Mouse (Mus musculus): ENCODE measurements around the gene Opa3. TPM values are rescaled to one million over a fixed set of nuclear protein-coding genes. Genes with fewer than 3 reads are reported as not detected.

Gene Opa3
- polyA plus RNA-seq, 1 experiment: 18.1 TPM

DNA sequence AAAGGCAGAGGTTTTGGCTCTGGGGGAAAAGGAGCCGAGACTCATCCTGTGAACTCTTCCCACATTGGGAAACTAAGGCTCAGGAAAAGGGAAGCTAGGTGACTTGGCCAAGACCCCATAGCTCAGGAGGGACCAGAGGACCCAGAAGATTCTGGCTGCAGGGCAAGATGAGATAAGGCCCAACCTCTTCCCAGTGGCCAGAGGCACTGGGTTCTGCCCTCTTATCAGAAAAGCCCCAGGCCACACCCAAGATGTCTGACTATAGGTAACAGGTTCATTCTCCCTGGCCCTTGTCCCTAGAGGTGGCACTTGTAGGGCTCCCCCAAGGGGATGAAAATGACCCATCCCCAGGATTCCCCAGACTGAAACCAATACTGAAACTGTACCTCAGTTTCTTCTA is 18.7 kb downstream of the Opa3 start:
- no peak for DNase-seq (ENCODE audit: low spot score)

DNA sequence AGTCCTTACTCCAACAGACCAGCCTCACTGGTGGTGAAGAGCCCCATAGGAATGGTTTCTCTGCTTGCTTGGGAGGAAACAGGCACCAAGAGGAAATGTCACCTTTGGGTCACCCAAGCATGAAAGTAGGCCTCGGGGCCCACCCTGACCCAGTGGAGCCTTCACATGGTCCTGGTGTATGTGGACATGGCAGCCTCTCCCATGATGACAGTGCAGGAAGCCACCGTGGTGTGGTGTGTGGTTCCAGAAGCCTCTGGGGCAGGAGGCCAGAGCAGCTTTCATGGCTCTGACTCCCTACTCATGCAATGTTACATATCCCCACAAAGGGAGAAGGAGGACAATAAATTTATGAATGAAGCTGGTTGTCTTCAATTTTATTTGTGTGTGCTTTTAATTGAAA is 19.4 kb downstream of the Opa3 start:
- DNase-seq (ENCODE audit: low spot score): no peak

DNA sequence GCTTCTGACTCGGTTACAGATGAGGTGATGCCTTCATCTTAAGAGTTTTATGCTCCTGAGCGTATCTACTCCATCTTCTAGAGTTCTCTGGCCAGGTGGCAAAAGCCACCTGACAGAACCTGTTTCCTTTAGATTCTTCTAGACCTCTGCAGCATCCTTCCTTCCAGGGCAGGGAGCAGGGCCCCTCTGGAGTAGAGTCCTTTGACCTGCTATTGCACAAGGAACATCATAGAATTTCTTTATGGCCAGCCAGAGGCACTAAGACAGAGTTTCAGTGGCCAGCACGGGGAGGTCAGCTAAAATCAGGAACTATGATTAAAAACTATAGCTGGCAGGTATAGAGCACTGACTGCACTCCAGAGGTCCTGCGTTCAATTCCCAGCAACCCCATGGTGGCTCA is 23.9 kb downstream of the Opa3 start:
- no peak for DNase-seq (ENCODE audit: low spot score)

DNA sequence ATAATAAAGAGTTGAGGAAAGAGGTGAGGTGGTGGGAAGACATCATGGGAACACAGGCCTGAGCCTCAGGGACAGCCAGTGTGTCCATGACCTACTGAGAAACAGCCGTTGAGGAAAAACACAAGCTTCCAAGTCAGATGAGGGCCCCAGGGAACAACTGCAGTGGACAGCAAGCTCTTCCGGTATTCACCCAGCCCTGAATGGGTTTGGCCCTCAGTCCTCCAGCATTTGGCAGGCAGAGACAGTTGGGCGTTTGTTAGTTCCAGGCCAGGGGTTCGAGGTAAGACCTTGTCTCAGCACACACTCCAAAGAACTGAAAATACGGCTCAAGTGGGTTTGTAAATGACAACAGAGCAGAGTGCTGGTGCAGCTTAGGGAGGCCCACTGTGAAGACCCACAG is 25.3 kb downstream of the Opa3 start:
- no peak for DNase-seq (ENCODE audit: low spot score)

DNA sequence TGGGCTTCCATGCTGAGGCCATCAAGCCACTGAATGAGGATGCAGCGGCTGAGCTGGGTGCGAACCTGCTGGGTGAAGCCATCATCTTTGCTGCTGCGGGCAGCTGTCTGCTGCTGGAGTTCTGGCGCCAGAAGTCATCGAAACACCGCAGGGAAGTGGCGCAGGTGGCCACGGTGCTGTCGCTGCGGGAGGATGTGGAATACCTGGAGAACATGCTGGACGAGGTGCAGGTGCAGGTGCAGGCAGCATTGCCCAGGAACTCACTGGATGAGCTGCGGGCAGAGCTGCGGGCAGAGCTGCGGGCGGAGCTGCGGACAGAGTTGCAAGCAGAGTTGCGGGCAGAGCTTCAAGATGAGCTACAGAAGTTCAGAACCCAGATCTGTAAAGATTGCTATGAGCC is 27.3 kb downstream of the Opa3 start:
- DNase-seq (ENCODE audit: low spot score): no peak

DNA sequence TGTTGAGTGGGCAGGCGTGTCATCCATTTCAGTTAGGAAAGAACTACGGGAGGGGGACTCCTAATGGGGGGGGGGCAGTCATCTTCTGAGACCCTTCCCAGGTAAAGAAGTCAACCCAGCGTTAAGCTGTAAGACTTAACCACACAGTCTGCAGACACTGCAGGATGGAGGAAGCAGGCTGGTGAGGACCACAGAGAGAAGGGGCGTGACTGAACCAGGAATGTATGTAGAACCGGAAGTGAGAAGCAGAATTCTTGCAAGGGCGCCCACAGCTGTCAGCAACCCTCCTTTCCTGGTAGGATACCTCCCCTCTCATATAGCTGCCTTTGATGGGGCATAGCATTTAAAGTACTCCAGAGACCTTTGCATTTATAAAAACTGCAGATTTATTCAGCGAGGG is 28.4 kb downstream of the Opa3 start:
- no peak for DNase-seq (ENCODE audit: low spot score)

DNA sequence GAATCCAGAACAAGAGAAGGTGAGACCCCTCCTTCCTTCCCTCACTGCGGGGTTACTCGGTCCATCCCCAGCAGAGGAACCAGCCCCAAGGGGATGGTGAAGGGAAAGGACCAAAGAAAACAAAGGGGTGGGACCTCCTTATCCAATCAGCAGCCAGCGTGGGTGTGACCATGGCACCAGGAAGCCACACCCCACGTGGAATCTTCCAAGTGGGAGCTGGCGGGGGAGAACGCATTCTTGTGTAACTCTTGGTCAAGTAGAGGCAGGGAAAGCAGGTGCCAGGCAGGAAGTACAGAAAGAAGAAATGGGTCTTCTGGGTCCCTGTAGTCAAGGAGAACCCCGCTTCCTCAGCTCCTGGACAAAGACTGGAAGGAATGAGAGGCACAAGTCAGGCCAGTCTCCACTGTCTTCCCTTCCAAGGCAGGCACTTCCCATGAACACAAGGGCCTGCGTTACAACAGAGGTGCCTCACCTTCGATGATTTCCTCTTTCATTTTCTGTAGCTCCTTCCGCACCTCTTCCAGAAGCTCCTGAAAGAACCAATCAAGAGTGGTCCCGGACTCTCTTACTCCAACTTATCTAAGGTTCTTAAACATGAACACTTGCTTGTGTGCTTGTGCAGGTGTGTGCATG is 29.4 kb downstream of the Opa3 start:
- peak; percentile 33 for DNase-seq (ENCODE audit: low spot score)

DNA sequence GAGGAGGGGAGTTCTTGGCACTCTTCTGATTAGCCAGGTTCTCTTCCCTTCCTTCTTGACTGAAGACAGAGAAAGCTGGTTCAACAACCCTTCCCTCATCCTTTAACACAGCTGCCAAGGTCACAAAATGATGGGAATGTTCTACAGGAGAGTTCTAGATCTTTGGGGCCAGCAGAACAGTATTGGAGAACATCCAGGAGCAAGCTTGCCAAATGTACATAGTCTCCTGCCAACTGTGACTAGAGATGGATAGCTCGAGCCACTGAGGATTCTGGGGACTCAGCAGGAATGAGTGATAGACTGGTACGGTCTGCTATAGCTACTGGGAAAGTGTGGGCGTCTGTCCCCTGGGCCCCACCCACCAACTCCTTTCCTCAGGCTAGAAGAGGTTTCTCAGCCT is 30.2 kb downstream of the Opa3 start:
- DNase-seq (ENCODE audit: low spot score): no peak

DNA sequence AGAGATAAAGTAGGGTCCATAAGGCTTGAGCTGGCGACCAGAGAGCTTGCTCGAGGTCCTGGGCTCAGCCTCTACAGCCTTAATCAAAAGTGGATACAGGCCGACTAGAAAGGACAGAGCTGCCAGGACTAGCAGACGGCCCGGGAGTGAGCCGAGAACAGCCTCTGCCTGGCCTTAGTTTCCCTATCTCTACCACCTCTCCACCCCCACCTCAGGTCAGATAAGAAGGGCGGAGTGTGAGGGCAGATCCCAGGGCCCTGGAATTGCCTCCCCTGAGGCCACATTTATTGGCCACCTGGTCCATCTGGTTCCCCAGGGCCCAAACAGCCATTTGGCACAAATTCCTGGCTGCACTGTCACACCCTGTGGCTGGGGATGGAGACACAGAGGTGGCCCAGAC is 37.0 kb downstream of the Opa3 start:
- no peak for DNase-seq (ENCODE audit: low spot score)

DNA sequence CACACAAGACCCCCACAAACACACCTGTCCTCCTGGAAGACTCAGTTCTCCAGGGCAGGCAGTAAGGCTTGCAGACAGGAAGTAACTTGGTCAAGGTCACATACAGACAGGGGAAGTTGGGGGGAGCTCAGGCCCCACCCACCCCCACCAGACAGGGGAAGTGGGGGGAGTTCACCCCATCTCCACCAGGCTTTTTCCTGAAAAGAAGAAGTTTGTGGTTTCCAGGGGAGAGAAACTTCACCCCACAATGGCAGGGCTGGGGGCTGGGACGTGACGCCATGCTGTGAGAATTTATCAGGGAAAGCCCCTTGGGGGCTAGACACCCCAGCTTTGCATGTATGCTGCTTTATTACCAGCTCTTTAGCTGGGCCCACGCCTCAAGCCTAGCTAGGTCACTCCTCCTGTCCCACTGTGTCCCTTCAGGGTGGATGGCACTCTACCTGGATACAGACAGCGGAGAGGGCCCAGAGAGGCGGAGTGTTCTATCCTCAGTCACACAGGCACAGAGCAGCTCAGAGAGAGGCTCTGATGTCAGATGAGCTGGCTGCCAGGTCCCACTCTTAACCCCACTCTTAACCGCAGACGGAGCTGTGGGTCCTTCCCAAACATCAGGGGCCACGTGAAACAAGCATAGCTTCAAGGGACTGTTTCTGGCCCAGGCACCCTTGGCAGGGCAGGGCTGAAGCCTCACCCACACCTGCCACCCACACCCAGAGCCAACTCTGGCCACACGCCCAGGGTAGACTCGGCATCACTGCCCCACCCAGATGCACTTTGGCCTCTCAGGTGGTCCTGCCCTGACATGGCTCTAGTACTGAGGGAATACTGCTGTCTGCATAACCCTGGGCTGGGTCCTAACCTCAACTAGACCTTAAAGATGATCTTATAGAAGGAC is 38.0 kb downstream of the Opa3 start:
- no peak for DNase-seq (ENCODE audit: low spot score)

DNA sequence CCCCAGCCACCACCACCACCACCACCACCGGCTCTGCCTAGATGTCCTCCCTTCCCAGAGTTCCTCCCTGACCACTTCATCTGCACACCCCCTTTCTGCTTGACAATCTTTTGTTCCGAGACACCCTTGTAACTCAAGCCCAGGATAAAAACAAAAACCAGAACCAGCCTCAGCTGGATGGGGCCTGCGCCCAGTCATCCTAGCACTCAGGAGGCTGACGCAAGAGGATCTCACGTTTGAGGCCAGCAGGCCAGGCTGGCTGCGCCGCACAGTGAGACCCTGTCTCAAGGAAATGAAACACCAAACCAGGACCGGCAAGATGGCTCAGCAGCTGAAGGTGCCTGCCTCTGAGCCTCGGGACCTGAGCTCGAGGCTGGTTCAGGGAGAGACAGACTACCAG is 38.9 kb downstream of the Opa3 start:
- no peak for DNase-seq (ENCODE audit: low spot score)

DNA sequence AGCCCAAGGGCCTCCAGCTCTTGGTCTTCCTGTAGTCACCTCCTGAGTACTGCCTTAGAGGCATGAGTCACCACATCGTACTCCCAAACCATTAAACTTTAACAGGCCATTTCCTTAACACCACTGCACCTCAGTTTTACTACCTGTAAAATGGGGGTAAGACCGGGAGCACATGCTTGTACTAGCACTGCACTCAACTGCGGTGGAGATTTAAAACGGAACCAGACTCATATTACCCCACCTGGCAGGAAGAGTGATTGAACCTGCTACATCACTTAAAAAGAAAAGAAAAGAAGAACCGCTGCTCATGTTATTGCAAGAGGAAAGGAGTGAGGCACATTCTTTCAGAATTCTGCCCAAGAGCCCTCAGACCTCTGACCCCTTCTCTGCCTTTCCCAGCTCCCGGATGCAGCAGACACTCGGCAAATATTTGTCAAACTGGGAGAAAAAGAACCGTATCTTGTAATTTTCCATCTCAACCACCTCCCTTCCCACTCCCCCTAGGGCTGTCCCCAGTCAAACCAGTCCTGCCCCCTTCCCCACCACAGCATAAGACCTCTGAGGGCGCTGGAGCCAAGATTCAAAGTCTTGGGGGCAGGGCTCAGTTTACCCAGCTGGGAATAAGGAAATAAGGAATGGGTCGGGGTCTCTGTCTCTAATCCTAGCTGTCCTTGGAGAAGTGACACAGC is 41.0 kb downstream of the Opa3 start:
- DNase-seq (ENCODE audit: low spot score): no peak

DNA sequence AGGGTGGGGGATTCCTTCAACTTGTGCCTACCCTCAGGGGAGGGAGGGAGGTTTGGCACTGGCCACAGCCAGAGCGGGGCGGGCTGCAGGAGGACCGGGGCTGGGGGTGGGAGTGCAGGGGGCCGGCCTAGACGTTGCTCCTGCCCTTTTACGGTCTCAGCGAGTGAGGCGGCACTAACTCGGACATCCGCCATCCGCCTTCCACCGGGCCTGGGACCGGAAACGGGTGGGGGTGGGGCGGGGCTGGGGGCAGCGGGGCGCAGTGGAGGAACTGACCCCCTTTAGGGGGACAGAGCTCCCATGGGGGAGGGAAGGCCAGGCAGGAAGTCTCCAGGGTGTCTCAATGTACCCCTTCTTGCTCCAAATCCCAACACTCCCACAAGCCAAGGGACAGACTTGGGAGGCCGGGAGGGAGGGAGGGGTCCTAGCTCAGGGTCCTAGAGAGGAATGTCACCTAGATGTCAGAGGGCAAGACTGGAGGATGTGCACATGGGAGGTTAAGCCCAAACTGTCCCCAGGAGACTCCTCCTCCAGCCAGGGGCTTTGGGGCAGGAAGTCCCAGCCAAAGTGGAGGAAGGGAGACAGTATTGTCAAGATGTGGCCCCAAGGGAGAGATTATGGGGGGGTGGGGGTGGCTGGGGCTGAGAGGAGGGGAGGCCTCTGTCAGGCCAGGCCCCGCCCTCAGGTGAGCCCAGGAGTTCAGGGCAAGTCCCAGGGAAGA is 41.7 kb downstream of the Opa3 start:
- no peak for DNase-seq (ENCODE audit: low spot score)

DNA sequence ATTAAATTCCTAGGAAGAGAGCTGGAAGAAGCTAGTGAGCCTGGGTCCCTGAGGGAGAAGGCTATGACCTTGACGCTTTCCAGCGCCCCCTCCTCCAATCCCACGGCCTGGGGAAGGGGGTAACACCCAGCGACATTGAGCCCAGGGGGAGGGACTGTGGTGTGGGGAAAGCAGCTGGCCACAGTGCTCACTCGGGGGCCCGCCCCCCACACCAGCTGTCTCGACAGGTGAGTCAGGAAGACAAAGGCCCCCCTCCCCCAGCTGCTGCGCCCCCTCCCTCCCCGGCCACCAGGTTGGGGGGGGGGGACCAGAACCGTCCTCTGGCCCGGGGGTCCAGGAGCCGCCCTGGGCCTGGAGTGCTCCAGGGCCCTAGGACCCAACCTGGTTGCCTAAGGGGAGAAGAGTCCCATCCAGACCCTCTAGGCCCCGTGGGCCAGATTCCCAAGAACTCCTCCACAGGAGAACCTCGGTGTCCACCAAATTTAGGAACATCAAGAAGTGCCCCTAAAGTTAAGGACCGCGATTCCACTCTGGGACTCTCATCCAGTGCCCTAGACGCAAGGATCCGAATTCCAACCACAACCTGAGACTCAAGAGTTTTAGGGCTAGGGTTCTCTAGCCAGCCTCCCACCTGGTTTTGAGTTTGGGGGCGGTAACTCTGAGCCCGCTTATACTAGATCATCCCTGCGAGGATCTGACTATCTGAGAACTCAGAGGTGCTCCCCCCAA is 42.5 kb downstream of the Opa3 start:
- DNase-seq (ENCODE audit: low spot score): no peak

DNA sequence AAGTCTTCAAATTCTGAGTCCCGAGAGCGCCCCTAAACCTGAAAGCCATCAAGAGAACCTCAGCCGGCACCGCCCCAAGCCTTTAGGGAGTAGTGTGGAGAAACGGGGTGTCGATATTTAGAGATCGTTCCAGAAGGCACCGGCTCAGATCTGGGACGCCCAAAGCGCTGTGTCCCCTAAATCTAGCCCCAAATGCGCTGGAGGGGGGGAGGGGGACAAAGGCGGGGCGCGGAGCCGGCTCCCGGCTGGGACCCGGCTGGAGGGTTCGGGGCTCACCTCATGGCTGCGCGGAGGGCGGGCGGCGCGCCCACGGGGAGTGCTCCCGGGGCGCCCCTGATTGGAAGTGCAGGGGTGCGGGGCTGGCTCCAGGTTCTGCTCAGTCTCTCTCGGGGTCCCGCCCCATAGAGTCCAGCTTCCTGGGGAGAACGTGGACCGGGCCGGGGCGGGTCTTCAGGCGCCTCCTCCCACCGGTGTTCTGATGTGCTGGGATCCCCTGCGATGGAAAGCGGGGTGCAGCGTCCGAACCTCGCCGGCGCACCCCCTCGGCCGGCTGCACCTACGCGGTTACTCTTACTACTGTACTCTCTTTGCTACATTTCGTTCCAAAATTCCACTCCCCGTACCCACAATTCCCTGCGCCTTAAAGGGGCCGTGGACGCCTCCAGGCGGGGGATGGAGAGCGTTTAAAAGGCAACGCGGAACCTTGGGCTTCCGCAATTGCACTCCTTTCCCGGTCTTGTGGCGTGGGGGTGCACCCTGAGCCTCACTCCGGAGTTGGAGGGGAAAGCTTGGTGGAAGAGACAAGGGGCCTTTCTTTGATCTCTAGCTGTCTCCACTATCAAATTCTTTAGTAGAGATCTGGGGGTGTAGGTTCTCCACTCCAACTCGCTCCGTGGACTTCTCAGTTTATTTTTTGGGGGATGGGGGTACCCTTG is 43.4 kb downstream of the Opa3 start, which contains the start of gene Vasp:
Gene Vasp (minus strand): TSS at position 580 of the 935 bp plus-strand sequence.
- peak; percentile 78 for DNase-seq (ENCODE audit: low spot score)

DNA sequence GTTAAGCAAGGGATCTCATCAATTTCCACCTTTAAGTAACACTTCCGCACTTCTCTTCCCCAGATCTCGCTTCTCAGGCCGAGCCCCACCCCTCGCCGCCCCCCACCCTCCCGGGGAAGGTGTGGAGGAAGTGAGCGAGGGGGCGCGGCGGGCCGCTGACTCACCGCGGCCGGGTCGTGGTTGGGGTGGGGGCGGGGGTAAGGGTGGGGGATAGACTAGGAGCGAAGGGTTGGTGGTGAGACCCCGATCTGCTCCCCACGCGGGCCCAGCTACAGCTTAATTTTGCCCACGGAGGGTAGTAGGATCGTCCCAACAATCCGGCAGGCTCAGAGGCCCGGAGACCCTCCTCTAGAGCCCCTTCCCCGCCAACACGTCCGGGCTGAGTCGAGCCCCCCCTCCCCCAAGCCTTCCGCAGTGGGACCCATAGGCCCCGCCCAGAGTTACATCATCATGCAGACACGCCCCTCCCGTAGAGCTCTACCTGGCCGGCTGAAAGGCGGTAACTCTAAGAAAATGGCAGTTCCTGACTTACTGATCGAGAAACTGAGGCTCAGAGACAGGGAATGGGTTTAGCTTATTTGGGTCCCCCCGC is 44.1 kb downstream of the Opa3 start:
- peak; percentile 68 for DNase-seq (ENCODE audit: low spot score)

DNA sequence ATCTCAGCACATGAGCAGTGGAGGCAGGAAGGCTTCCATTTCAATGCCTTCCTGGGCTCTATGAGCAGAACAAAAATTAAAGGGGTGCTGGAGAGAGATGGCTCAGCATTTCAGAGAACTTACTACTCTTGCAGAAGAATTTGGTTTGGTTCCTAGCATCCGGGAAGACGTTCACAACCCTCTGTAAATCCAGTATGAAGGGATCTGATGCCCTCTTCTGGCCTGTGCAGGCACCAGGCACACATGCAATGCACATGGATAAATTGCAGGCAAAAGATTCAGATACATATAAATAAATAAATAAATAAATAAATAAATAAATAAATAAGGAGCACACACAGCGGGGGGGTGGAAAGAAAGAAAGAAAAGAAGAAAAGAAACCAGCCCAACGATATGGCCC is 48.1 kb downstream of the Opa3 start:
- DNase-seq (ENCODE audit: low spot score): no peak

DNA sequence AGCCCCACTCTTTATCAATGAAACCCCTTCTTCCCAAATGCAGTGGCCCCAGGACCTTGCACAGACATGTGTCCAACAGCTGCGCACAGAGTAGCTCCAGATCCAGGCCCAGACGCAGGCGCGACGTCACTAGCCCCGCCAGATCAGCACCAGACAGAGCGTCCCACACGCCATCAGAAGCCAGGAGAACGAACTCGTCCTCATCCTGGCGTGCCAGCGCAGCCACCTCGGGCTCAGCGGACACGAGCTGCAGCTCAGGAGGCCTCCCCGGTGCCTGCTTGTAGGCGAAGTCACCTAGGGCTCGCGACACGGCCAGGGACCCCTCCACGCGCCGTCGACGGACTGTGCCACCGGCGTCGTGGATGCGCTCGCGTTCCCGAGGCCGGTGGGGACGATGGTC is 50.9 kb downstream of the Opa3 start:
- no peak for DNase-seq (ENCODE audit: low spot score)

DNA sequence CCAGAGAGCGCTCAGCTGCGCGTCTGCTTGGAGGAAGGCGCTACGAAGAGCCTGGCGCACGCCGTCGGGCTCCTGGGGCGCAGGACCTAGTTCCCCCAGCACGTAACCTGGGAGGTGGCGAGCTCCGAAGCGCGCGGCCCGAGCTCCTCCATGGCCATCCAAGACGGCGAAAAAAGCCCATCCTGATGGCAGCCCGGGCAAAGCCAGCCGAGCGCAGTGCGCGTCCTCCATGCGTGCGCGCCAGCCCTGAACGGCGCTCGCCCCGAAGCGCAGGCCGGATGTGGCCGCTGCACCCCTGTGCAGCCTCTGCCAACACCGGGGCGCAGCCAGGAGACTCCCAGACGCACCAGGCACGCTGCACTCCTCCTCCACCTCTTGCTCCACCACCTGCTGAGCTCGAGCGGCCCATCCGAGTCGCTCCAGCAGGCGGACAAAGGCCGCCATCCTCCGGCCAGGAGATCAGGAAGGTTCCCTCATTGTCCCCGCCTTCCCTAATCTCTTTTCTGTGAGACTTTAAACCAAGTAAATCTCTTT is 51.5 kb downstream of the Opa3 start, which contains the start of gene Ppm1n:
Gene Ppm1n (minus strand): TSS at position 484 of the 534 bp plus-strand sequence.
- DNase-seq (ENCODE audit: low spot score): no peak

All from urinary bladder, adult 2 months (tissue).